Mouse (Mus musculus) layer of hippocampus, adult 8-10 months (tissue): ENCODE results near the gene Arid3b. TPM values are rescaled to one million over a fixed set of nuclear protein-coding genes. Genes with fewer than 3 reads are reported as not detected.

Source experiments
- DNase-seq, 2 experiments: peaks; one replicate each; pipeline ENCODE4 v3.0.0; 2022; ENCODE audit warnings: low spot score in 2 of 2
- total RNA-seq, 4 experiments: library from RNA; stranded (reverse); gene quantifications; 2 replicates each; pipeline ENCODE4 v1.2.4; 2022

Gene Arid3b
- total RNA-seq, 4 experiments from 2014 or later = 7.5 to 11.5 (median 7.7) TPM

- DNase-seq = no peak
Observed at GRCm38 (mm10) chr9:57750901-57751300, 85.7 kb downstream of the Arid3b start.

GRCm38 (mm10) chr9:57748831-57749230 is 87.8 kb downstream of the Arid3b start:
- no peak for DNase-seq

GRCm38 (mm10) chr9:57748137-57748536 is 88.5 kb downstream of the Arid3b start:
- DNase-seq = no peak

- DNase-seq = no peak
Observed at GRCm38 (mm10) chr9:57747067-57747466, 89.5 kb downstream of the Arid3b start.

GRCm38 (mm10) chr9:57744462-57745091 is 92.0 kb downstream of the Arid3b start:
- DNase-seq = no peak

Other genes starting within 250 kb of the Arid3b start
- 10 to 100 TPM; 29.9 to 40.1 (median 37.8) TPM for gene Ulk3, start 247.3 kb downstream of the Arid3b start, total RNA-seq
- 1 to 10 TPM; 3.5 to 6.1 (median 4.1) TPM for gene Cplx3, start 230.5 kb downstream of the Arid3b start, total RNA-seq
- not detected for gene Lman1l, start 216.0 kb downstream of the Arid3b start, total RNA-seq
- 10 to 100 TPM; 38.4 to 46.7 (median 43.0) TPM for gene Csk, start 183.2 kb downstream of the Arid3b start, total RNA-seq
- gene Cyp1a2, start 153.1 kb downstream of the Arid3b start, total RNA-seq = not detected
- gene Cyp1a1, start 148.9 kb downstream of the Arid3b start, total RNA-seq = under 1 TPM in 3 of 4 experiments, not detected in 1; 0.12 to 0.36 (median 0.32) TPM
- gene Edc3, start 128.3 kb downstream of the Arid3b start, total RNA-seq = 10 to 100 TPM; 14.0 to 23.7 (median 14.6) TPM
- 100 to 1,000 TPM in 1 of 4 experiments, 10 to 100 TPM in 3; 72.0 to 102 (median 84.5) TPM for gene Clk3, start 70.9 kb downstream of the Arid3b start, total RNA-seq
- gene Ubl7, start 74.2 kb upstream of the Arid3b start, total RNA-seq = 100 to 1,000 TPM in 2 of 4 experiments, 10 to 100 TPM in 2; 94.6 to 102 (median 98.2) TPM
- gene Sema7a, start 103.3 kb upstream of the Arid3b start, total RNA-seq = 100 to 1,000 TPM in 1 of 4 experiments, 10 to 100 TPM in 3; 91.0 to 102 (median 94.4) TPM
- gene Cyp11a1, start 169.6 kb upstream of the Arid3b start, total RNA-seq = 1 to 10 TPM; 2.4 to 4.6 (median 3.1) TPM
- 10 to 100 TPM; 17.0 to 22.6 (median 18.2) TPM for gene Stra6, start 227.0 kb upstream of the Arid3b start, total RNA-seq